Mouse (Mus musculus) adrenal gland, adult (tissue): ENCODE data around the gene Gm20388.
"Not testable (repeated sequence)": the region's sequence is repeated elsewhere in the genome, so short reads cannot be mapped to it uniquely, and the experiment has no call there.

Experiments used
- DNase-seq, 2 experiments: peaks; one replicate each; pipeline ENCODE4 v3.0.0; 2022 to 2023; ENCODE audit warnings: low spot score in 1 of 2; ENCODE audit not compliant: inconsistent age in 2 of 2

Gm20388 gene

GRCm38 (mm10) chr8:123463651-123464050 is 3553.0 kb downstream of the Gm20388 start:
- DNase-seq: no peak

- no peak for DNase-seq
Observed at GRCm38 (mm10) chr8:123467476-123467875, 3556.8 kb downstream of the Gm20388 start.

- not testable (repeated sequence) for DNase-seq
Observed at GRCm38 (mm10) chr8:123472991-123473390, 3562.3 kb downstream of the Gm20388 start.

GRCm38 (mm10) chr8:123474549-123474948 is 3563.9 kb downstream of the Gm20388 start:
- not testable (repeated sequence) for DNase-seq

- no peak for DNase-seq
Observed at GRCm38 (mm10) chr8:123476911-123477736, 3566.5 kb downstream of the Gm20388 start.

- peak; percentile 96 to 99 for DNase-seq
Observed at GRCm38 (mm10) chr8:123477737-123478258, 3567.2 kb downstream of the Gm20388 start, which contains the start of gene Afg3l1. Afg3l1 (plus strand) TSS chr8:123477903.

GRCm38 (mm10) chr8:123478456-123479218 is 3568.0 kb downstream of the Gm20388 start:
- DNase-seq: peak; percentile 13 to 75

- DNase-seq: peak in 1 of 2 experiments; percentile 48
Observed at GRCm38 (mm10) chr8:123482627-123483026, 3572.0 kb downstream of the Gm20388 start.

GRCm38 (mm10) chr8:123491280-123492075 is 3580.8 kb downstream of the Gm20388 start:
- DNase-seq: no peak

- DNase-seq: no peak
Observed at GRCm38 (mm10) chr8:123492898-123493297, 3582.3 kb downstream of the Gm20388 start.

GRCm38 (mm10) chr8:123497699-123498098 is 3587.1 kb downstream of the Gm20388 start:
- DNase-seq: no peak

- DNase-seq: no peak
Observed at GRCm38 (mm10) chr8:123498963-123499362, 3588.3 kb downstream of the Gm20388 start.

GRCm38 (mm10) chr8:123499556-123499955 is 3588.9 kb downstream of the Gm20388 start:
- no peak for DNase-seq

GRCm38 (mm10) chr8:123502192-123502591 is 3591.6 kb downstream of the Gm20388 start:
- DNase-seq: no peak

- no peak for DNase-seq
Observed at GRCm38 (mm10) chr8:123503801-123504467, 3593.3 kb downstream of the Gm20388 start.

GRCm38 (mm10) chr8:123504591-123505195 is 3594.1 kb downstream of the Gm20388 start:
- no peak for DNase-seq

- no peak for DNase-seq
Observed at GRCm38 (mm10) chr8:123505267-123505666, 3594.6 kb downstream of the Gm20388 start.

GRCm38 (mm10) chr8:123505695-123506094 is 3595.1 kb downstream of the Gm20388 start:
- no peak for DNase-seq

- no peak for DNase-seq
Observed at GRCm38 (mm10) chr8:123507153-123507552, 3596.5 kb downstream of the Gm20388 start.

- DNase-seq: no peak
Observed at GRCm38 (mm10) chr8:123510819-123511218, 3600.2 kb downstream of the Gm20388 start.
